Mouse (Mus musculus): Measurements from ENCODE around the gene Acat1.

Acat1 gene
- long read RNA-seq, experiment 1, transcript Acat1-201 (12 exons, 3,405 nt), result major isoform, 67 of 75 reads
- long read RNA-seq, experiment 1, partial matches to known transcripts, result 4 of 75 reads
- long read RNA-seq, experiment 1, other reads (novel, unspliced or antisense), result 4 of 75 reads
- long read RNA-seq, experiment 2, transcript Acat1-201 (12 exons, 3,405 nt), result major isoform, 79 of 104 reads
- long read RNA-seq, experiment 2, partial matches to known transcripts, result 19 of 104 reads
- long read RNA-seq, experiment 2, other reads (novel, unspliced or antisense), result 6 of 104 reads

DNA sequence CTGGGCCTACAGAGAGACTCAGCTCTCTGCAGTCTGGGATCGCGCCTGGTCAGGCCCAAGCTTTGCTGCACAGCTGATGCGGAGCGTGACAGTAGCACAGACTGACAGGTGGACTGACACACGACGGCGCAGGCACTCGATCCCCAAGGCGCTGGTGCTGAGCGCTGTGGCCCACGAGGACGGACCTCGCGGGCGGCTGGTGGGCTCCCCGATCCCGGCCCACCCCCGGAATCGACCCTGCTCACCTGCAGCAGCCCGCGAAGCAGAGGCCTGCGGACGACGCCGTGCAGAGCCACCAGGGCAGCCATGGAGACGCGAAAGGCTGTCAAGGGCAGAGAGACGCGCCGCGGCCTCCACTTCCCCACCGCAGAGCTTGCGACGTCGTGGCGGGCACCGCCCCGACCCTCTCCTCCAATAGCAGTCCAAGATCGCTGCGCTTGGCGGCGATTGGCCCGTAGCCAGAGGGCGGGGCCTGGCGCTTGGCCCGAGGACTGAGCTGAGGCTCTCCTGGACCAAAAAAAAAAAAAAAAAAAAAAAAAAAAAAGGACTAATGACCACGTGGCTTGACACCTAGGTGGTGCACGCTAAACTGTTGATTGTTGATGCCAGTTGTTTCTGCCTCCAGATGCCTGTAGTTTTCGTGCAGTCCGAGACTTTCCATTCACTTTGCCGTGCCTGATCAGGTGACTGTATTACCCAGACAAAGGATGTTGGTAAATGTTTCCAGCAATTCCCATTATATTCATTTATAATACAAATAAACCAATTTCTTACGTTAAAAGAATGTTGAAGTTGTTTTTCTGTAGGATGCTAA is at the start of gene Acat1:
TSS of gene Acat1 (minus strand) at position 415 of the 814 bp plus-strand sequence.
- intact Hi-C loops (cut with DNase I), result no loop called here

DNA sequence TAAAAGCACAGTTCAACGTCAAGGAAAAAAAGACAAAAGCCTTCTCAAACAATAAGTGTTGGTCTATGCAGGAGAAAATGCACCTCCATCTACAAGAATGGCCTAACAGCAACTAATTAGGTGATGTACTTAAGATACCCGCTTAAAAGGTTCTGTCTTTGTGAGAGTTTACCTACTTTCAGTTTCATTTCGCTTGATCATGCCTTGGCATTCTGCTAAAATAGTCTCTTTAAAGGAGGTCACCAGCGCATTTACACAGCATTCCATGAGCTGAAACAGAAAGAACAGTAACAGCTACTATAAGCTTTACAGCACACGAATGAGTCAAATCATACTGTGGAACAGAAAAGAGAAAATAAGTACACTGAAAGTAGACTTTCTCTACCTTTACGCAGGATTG is 24.6 kb upstream of the Acat1 start:
- intact Hi-C loops (cut with DNase I), result no loop called here

DNA sequence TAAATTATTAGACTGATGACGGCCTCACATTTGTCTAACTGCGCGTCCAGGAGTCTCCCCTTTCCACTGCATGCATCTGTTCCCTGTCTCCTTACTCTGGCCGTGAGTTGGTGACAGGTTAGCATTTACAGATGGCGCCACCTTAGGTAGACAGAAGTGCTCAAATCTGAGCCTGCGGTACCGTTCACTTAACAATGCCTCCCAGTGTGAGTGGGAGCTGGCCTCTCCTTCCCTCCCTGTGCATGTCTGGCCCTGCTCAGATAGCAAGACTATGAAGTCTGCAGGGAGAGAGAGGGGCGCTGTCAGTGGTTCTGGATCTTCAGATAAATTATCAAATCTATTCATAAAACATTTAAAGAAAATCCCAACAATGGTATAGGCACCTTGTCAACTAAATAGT is 5.1 kb upstream of the Acat1 start:
- intact Hi-C loops (cut with DNase I), result no loop called here

DNA sequence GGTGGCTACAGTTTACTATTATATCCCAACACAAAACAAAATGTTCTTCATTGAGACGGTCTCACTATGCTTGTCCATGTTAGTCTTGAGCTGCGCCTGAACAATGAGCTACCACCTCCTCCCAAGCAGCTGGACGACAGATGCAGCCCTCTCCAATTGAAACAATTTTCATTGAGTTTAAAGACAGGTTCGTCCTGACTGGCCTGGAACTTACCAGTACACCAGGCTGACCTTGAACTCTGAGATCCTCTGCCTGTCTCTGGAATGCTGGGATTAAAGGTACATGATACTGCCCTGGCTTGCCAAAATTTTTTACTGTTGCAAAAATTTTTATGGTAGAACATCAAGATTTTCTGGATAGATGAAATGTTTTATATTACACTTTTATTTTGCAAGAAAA is 4.1 kb upstream of the Acat1 start:
- intact Hi-C loops (cut with DNase I), result no loop called here

DNA sequence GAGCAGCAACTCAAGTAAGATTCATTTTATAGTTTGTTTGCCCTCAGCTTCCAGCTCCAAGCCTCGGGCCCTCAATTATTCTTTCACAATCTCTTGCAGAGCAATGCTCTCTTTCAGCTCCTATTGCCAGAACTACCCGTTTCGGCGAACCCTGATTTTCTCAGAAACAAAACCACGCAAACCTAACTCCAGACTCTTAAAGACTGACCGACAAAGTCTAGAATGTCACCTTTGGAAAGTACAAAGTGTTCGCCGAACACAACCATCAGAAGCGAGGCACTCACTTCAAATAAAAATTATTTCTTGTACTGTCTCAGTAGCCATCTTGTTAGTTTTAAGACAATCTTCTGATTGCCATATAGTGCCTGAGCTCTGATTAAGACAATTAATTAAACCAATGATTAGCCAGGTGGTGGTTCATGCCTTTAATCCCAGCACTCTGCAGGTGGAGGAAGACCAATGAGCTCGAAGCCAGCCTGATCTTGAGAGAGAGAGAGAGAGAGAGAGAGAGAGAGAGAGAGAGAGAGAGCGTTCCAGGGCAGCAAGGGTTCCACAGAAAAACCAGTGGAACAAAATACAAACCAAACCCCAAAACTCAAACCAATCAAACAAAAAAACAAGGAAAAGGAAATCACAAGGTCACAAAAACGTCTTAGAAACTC is 745 bp downstream of the Acat1 start:
- intact Hi-C loops (cut with DNase I), result no loop called here

DNA sequence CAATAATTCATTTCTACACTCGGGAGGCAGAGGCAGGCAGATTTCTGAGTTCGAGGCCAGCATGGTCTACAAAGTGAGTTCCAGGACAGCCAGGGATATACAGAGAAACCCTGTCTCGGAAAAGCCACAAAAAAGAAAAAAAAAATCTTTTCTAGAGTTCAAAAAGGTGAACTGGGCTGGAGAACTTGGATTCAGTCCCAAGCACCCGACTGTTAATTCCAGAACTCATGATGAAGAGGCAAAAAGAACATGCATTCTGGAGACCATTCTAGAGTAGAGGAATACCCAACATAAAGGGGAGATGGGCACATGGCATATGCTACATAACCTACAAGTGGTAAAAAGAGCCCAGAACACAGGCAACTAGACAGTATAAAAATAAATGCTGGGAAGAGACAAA is 2.4 kb downstream of the Acat1 start:
- intact Hi-C loops (cut with DNase I), result no loop called here

DNA sequence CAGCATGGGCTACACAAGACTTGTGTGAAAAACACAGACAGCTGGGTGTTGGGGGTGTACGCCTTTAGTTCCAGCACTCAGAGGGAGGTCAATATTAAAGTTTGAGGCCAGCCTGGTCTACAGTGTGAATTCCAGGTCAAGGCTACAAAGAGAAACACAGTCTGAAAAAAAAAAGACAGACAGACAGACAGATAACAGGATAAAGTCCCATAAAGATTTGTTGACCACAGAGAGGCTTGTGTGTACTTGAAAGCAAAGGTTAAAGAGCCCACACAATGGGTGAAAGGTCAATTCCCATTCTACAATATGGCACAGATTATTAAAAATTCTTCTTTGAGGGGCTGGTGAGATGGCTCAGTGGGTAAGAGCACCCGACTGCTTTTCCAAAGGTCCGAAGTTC is 3.0 kb downstream of the Acat1 start:
- intact Hi-C loops (cut with DNase I), result no loop called here

DNA sequence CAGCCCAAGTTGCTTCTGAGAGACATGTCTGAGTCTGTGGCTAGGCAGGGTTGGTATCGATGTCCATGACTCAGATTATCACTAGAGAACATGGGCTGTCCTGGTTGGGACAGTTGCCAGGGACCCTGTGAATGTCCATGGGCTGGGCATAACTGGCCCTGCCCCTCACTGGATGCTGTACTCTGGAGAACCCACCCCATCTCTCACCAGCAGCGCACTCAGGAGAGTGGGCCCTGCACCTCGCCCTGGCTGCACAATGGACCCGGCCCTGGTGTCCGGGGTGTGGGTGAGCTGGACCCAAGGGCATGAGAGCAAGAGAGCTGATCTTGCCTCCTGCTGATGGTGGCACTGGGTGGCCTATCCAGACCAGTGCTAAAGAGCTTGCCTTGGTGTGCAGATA is 5.2 kb downstream of the Acat1 start:
- intact Hi-C loops (cut with DNase I), result no loop called here

DNA sequence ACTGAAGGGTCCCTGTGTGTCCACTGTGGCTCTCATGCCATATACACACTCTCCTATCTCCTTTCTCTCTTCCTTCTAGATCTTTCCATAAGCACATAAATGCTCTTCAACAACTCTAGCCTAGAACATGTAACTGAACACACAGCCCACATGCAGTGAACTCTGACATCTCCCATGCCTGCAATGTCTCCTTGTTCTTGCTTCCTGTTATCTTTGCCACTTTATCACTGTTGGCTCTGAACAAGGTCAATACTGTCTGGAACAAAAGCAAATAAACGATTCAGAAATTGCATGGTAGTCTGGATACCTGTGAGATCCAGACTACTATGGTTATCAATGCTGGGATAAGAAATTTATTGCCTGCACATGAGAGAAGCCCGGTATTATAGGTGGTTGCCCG is 6.3 kb downstream of the Acat1 start:
- intact Hi-C loops (cut with DNase I), result no loop called here

DNA sequence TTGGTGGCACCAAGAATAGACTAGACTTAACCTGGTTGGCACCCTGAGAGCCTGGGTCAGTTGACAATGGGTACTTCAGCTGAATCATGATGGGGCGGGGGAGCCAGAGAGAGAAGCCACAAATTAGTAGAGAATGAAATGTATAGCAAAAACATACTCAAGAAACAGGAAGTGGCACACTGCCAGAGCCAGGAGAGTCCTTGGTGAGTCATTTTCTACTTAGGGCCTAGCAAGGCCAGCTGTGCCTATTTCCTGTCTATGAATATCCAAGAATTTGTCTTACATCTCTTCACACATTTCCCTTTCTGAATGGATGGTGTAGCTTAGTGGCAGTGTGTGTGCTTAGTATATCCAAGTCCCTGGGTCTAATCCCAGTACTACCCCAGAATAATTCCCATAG is 6.8 kb downstream of the Acat1 start:
- intact Hi-C loops (cut with DNase I), result no loop called here

DNA sequence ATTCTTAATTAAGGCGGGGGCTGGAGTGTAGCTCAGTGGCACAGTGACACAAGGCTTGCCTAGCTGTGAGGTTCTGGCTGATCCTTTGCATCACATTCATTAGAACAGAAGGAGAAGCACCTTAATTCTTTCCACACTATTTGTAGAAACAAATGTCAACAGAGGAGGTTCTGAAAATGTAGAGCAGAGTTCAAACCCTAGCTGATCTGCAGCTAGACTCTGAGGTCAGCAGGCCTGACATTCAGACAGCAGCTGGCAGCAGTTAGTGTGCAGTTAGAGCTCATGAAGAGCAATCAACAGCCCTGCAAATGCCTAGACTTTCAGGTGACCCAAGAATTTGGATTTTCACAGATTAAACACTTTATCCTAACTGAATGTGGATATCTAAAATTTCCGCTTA is 8.6 kb downstream of the Acat1 start:
- intact Hi-C loops (cut with DNase I), result no loop called here

DNA sequence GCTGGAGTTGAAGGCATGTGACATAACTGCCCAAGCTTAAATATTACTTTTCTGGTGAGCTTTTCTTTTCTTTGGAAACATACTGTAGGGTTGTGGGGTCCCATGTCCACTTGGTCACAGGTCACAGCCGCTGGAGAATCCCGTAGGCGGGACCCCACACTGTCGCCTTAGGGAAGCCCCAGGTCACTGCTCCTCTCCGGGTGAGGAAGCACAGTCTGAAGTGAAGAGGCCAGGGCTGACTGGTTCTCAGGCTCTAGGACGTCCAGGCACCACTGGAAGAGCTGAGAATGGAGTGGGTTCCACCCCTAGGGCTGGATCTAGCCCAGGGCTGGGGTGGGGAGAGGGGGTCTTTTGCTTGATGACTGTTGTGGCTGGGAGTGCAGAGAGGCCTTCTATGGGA is 11.6 kb downstream of the Acat1 start:
- intact Hi-C loops (cut with DNase I), result no loop called here

DNA sequence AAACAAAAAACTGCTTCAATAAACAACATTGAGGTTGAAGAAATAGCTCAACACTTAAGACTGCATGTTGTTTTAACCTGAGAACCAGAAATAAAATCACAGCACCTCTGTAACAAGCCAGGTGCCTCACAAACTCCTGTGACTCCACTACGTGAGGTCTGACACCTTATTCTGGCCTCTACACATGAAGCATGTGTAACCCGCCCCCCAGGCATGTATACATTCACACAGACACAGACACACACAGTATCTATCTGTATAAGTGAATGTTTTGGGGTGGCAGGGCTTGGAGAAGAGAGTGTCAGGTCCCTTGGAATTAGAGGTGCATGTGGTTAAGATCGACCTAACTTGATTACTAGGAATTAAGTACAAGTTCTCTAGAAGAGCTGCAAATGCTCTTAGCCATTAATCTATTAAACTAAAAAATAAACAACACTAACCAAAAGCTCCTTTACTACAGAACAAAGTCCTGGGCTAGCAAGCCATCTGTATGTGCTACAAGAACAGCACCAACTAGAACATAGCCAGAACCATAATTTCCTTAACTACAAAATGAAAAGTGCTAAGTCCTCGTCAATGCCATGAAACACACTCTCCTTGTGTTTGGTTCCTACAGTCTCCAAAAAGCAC is 13.1 kb downstream of the Acat1 start:
- intact Hi-C loops (cut with DNase I), result no loop called here

DNA sequence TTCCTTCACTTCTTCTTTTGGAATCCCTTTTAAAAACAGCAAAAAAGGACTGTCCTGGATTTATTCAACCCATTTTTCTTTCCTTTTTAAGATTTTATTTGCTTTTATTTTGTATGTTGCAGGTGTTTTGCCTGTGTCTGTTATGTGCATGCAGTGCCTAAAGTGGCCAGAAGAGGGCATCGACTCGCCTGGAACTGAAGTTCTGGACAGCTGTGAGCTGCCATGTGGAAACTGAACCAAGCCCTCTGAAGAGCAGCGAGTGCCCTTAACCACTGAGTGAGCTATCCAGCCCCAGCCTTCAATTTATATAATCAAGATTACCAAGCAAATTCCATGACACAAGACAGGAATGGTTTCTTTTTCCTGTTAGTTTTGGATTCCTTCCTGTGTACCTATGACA is 15.4 kb downstream of the Acat1 start:
- intact Hi-C loops (cut with DNase I), result loop anchor here (5.0 kb wide), 2 partner anchors 47 to 73 kb away; no protein-coding TSS in a partner anchor

DNA sequence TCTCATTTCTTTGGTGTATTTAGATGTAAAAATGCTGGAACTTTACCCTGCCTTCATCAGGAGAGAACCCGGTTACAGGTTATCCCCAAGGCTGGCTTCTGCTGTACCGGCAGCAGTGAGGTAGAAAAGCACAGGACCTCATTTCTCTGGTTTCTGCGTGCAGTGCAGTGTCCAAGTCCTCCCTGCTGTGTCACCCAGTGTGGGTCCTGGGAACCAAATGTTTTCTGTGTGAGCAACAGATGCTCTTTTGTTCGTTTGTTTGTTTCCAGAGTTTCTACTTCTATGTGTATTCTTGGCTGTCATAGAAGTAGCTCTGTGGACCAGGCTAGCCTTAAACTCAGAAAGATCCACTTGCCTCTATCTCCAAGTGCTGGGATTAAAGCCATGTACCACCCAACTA is 28.3 kb downstream of the Acat1 start:
- intact Hi-C loops (cut with DNase I), result no loop called here

DNA sequence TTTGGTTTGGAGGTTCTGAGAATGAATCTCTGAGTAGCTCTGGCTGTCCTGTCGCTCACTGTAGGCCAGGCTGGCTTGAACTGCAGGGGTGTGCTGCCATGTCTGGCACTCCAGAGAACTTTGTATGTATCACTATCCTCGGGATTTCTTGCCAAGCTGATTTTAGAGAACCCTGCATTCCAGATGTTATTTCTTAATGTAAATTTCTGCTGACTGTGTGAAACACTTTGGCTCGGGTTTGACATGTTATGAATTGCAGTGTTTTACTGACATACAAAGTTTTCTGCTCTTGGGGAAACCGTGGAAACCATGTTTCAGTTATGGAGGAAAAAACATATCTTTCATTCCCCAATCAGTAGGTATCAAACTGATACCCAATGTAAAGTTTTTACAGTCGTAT is 34.5 kb downstream of the Acat1 start:
- intact Hi-C loops (cut with DNase I), result no loop called here

DNA sequence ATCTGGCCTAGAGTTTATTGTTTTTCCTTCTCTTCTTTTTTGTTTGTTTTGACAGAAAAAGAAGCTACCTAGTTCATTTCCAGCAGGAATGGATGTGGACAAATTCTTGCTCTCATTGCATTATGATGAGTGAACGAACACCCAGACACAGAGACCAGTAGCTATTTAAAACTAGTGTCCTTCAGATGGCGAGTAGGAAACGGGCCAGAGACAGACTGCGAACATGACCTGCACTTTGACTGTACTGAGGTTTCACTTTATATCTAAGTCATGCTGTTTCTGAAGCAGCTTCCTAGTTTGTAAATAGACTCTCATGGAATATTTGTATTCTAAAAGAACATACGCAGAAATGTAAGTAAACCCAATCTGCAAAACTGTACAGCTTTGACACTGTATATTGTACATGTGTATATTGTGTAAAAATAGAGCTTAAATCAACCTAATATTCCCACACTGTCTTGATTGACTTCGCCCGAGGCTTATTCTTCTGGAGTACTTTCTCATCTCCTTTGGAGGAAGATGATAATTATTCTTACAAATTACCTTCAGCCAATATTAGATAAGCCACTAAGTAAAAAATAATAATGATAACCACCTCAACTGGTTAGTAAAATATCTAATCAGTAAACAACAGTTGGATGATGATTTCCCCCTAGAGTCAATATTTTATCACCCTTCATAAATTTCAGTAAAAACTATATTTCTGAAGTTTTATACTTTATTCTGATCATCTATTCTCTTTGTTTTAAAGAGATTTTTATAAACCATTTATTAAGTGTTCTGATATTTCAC is 37.5 kb downstream of the Acat1 start:
- intact Hi-C loops (cut with DNase I), result no loop called here

DNA sequence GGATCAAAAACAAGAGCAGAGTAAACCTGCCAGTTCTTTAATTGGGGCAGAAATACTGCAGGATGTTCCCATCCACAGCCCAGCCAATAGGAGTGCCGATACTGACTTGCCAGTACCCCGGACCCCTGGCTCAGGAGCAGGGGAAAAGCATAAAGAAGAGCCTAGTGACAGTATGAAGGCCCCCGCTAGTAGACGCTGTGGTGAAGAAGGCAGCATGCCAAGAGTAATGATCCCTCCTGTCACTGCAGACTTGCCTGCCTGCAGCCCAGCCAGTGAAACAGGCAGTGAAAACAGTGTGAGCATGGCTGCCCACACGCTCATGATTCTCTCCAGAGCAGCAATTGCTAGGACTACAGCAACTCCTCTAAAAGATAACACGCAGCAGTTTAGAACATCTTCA is 39.5 kb downstream of the Acat1 start:
- intact Hi-C loops (cut with DNase I), result no loop called here

DNA sequence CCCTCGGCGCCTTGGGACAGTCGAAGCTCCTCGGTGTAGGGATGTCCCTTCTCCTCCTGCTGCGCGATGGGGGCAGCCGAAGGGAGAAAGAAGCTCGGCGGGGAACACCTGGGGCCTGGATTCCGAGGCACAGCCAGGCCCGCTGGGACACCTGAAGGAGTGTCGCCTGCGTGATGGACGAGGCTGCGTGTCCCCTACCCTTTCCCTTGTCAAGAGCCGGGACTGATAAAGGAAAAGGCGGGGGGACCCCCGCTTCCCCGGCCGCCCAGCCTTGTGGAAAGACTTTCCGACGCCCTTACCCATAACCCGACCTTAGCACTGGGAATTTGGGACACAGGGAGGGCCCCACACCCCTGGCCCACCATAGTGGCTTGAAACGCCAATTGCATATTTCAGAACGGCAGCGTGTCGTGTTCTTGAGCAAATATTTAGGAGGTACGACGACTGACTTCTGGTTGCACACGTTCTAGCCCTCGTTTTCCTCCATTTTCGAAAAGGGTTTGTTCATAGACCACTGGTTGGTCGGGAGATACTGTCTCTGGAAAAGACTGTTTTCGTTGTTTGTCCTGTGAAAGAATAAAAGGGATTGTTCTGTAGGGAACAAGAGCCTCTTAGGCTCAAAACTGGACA is 72.7 kb downstream of the Acat1 start:
- intact Hi-C loops (cut with DNase I), result no loop called here

DNA sequence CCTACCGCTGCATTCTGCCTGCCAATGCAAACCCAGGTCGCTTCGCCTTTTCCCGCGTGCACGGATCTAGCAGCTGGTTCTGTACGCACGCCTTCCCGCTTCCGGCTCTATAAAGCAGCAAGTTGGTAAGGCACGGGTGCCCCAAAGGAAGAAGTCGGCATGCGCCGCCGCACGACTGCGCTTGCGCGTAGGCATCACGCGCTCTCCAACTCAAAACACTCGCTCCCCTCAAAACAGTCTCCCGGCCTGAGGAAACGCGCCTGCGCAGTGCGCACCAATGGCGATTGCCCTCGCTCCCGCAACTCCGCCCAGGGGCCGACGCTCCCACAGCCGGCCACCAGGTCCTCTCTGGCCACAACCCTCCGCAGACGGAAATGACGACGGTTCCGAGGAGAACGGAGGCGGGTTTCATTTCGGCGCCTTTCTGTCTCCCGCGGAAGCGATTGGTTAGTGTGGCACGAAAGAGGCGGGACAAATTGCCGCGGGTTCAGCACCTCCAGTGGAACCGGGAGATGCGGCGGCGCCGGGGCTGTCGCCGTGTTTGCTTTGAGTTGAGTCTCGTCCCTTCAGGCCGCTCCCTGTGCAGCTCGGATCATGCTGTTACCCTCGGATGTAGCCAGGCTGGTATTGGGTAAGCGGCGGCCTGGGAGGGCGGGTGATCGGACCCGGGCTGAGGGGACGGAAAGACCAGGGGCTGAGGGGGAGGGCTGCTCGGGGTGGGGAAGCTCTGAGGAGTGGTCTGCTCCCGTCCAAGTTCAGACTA is 73.4 kb downstream of the Acat1 start, which contains the start of the genes Atm and Npat:
TSS of gene Atm (minus strand) at position 183 of the 763 bp plus-strand sequence.
TSS of gene Npat (plus strand) at position 490 of the 763 bp plus-strand sequence.
- intact Hi-C loops (cut with DNase I), result no loop called here

All from adrenal gland (tissue).